ENCODE assay signal across 18 mouse cellular contexts in the genomic region with DNA sequence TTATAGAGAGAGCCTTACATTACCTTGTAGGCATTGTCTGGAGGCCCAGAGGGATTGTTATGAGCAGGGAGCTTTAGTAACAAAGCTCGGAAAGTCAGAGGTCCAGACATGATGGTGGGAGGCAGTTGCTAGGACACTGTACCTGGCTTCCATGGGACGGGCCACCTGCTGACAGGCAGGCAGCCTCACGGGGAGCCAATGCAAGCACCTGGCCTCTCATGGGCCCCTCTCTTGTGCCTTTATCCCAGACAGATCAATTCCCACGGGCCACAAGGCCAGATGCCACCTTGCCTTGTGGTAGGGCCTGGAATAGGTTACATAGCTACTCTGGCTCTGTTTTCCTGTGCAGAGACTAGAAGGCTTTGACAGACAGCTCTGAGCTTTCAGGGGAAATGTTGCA. TPM values are rescaled to one million over a fixed set of nuclear protein-coding genes. Genes with fewer than 3 reads are reported as not detected.
DNase-seq lines count a peak whose midpoint lies in the region; ATAC-seq lines count a peak whose summit lies in the region.
"Had no signal": no experiment of that assay in that cellular context is flagged by ENCODE, and none has a peak within 500 bp of the region (broad histone marks: within the 10 kb centered on the region; RNA-seq: fewer than 3 reads in every experiment).

No protein-coding gene starts in this region.

- H3K4me3 ChIP-seq in liver, embryonic 12.5 days, result no peak overlapping the region
- no peak overlapping the region for H3K4me3 ChIP-seq in intestine, embryonic 16.5 days (ENCODE audit: low read length)
- H3K4me3 ChIP-seq in midbrain, embryonic 13.5 days (replicated peaks), result no peak overlapping the region
- H3K4me3 ChIP-seq: embryonic facial prominence, embryonic 10.5 days; forebrain, embryonic 13.5 days; heart, embryonic 12.5 days; limb, embryonic 12.5 days; lung, embryonic 15.5 days; neural tube, embryonic 12.5 days had no signal

- 69% methylated on average over 4 of the region's 4 CpGs for WGBS in liver, embryonic 12.5 days (ENCODE audit: insufficient replicate concordance)
- 68% methylated on average over 4 of the region's 4 CpGs for WGBS in intestine, embryonic 16.5 days
- 69% methylated on average over 4 of the region's 4 CpGs for WGBS in midbrain, embryonic 13.5 days

- no peak overlapping the region; the same call in 1 of the 2 replicates for H3K9ac ChIP-seq in liver, embryonic 12.5 days
- no peak overlapping the region for H3K9ac ChIP-seq in intestine, embryonic 16.5 days (ENCODE audit: low read depth, low read length)
- H3K9ac ChIP-seq in midbrain, embryonic 13.5 days (replicated peaks), result no peak overlapping the region; the same call in 1 of the 2 replicates
- H3K9ac ChIP-seq: forebrain, embryonic 13.5 days; heart, embryonic 12.5 days; limb, embryonic 12.5 days; lung, embryonic 15.5 days; neural tube, embryonic 12.5 days had no signal

- ATAC-seq in liver, embryonic 12.5 days, result no peak
- ATAC-seq in intestine, embryonic 16.5 days, result peak; percentile 23; the same call in 1 of the 2 replicates
- ATAC-seq in midbrain, embryonic 13.5 days, result no peak

- no peaks in the 10 kb centered on the region for H3K9me3 ChIP-seq in liver, embryonic 12.5 days (replicated peaks)
- H3K9me3 ChIP-seq in intestine, embryonic 16.5 days (ENCODE audit: control insufficient read depth, low read length), result no peaks in the 10 kb centered on the region
- H3K9me3 ChIP-seq in midbrain, embryonic 13.5 days, result no peaks in the 10 kb centered on the region
- H3K9me3 ChIP-seq: embryonic facial prominence, embryonic 10.5 days; forebrain, embryonic 13.5 days; heart, embryonic 12.5 days; limb, embryonic 12.5 days; lung, embryonic 15.5 days; neural tube, embryonic 12.5 days had no signal

- H3K27ac ChIP-seq in liver, embryonic 12.5 days, result peak overlapping the region; percentile 94
- no peak overlapping the region for H3K27ac ChIP-seq in intestine, embryonic 16.5 days (ENCODE audit: low read length)
- peak overlapping the region; percentile 25; the same call in 1 of the 2 replicates for H3K27ac ChIP-seq in midbrain, embryonic 13.5 days
- H3K27ac ChIP-seq: embryonic facial prominence, embryonic 10.5 days; forebrain, embryonic 13.5 days; hindbrain, postnatal 0 days; limb, embryonic 12.5 days; lung, embryonic 15.5 days; neural tube, embryonic 12.5 days had no signal

- H3K27me3 ChIP-seq in liver, embryonic 12.5 days (replicated peaks), result no peaks in the 10 kb centered on the region
- H3K27me3 ChIP-seq in intestine, embryonic 16.5 days (replicated peaks; ENCODE audit: control insufficient read depth, insufficient read depth, low read length), result no peaks in the 10 kb centered on the region
- no peaks in the 10 kb centered on the region for H3K27me3 ChIP-seq in midbrain, embryonic 13.5 days
- H3K27me3 ChIP-seq: CH12.LX; forebrain, embryonic 13.5 days; heart, embryonic 12.5 days; limb, embryonic 12.5 days; lung, embryonic 15.5 days; neural tube, embryonic 12.5 days had no signal

- H3K4me1 ChIP-seq in liver, embryonic 12.5 days, result peaks cover 69% of the 10 kb centered on the region
- H3K4me1 ChIP-seq in intestine, embryonic 16.5 days (ENCODE audit: control insufficient read depth, insufficient read depth, low read length), result peaks cover 14% of the 10 kb centered on the region; the same call in 1 of the 2 replicates
- H3K4me1 ChIP-seq in midbrain, embryonic 13.5 days (replicated peaks), result peaks cover 21% of the 10 kb centered on the region
- H3K4me1 ChIP-seq: lung, embryonic 15.5 days had no signal

- peak overlapping the region; percentile 67; the same call in 1 of the 2 replicates for H3K4me2 ChIP-seq in liver, embryonic 12.5 days
- H3K4me2 ChIP-seq in intestine, embryonic 16.5 days (ENCODE audit: low read depth, low read length), result no peak overlapping the region
- H3K4me2 ChIP-seq in midbrain, embryonic 13.5 days (replicated peaks), result no peak overlapping the region
- H3K4me2 ChIP-seq: forebrain, embryonic 13.5 days; heart, embryonic 12.5 days; limb, embryonic 12.5 days; lung, embryonic 15.5 days; neural tube, embryonic 12.5 days had no signal

- DNase-seq in heart, adult 11 months, result peak; percentile 91
- no peak for DNase-seq in heart, postnatal 36 days
- no peak for DNase-seq in liver
- DNase-seq in kidney, postnatal 25 days, result no peak
- no peak for DNase-seq in left cerebral cortex, postnatal 36 days (ENCODE audit: low spot score in 2 of 2)

- intact Hi-C loops in heart, postnatal 36 days (cut with DNase I), result loop anchor here (10.0 kb wide), 1 partner anchor 223 kb away; no protein-coding TSS in a partner anchor
- intact Hi-C loops in left cerebral cortex, postnatal 36 days (cut with DNase I), result no loop called here

- peaks cover 82% of the 10 kb centered on the region for H3K36me3 ChIP-seq in liver, embryonic 12.5 days
- peaks cover 21% of the 10 kb centered on the region for H3K36me3 ChIP-seq in intestine, embryonic 16.5 days (ENCODE audit: control insufficient read depth, insufficient read depth, low read length)
- peaks cover 61% of the 10 kb centered on the region for H3K36me3 ChIP-seq in midbrain, embryonic 13.5 days

RNA-seq across cellular contexts. Expression of a gene that starts 19.5 kb away (rescaled TPM):
- 100 to 1,000 TPM; 270 to 286 TPM for total RNA-seq in heart, postnatal 36 days (2021)
- 110 and 112 TPM in 2 replicates for polyA plus RNA-seq in liver, embryonic 12.5 days (2016; fragmentation: Nextera tagmentation; extraction: Ambion mirVana)
- polyA plus RNA-seq in intestine, embryonic 16.5 days (2015; fragmentation: Nextera tagmentation; extraction: Ambion mirVana), result 152 and 165 TPM in 2 replicates
- polyA plus RNA-seq in midbrain, embryonic 13.5 days (2015; fragmentation: Nextera tagmentation; extraction: Ambion mirVana), result 83.1 and 85.9 TPM in 2 replicates
- 100 to 1,000 TPM in 1 of 2 experiments, 10 to 100 TPM in 1; 95.0 to 106 TPM for total RNA-seq in left cerebral cortex, postnatal 36 days (2021)

RNA-seq across cellular contexts. Expression of a gene that starts 20.3 kb away (rescaled TPM):
- 100 to 1,000 TPM; 110 to 142 TPM for total RNA-seq in heart, postnatal 36 days (2021)
- polyA plus RNA-seq in liver, embryonic 12.5 days (2016; fragmentation: Nextera tagmentation; extraction: Ambion mirVana), result 7.5 and 10.0 TPM in 2 replicates
- polyA plus RNA-seq in intestine, embryonic 16.5 days (2015; fragmentation: Nextera tagmentation; extraction: Ambion mirVana), result 2.5 TPM in 2 replicates
- polyA plus RNA-seq in midbrain, embryonic 13.5 days (2015; fragmentation: Nextera tagmentation; extraction: Ambion mirVana), result 4.7 and 6.2 TPM in 2 replicates
- 10 to 100 TPM; 21.4 to 26.7 TPM for total RNA-seq in left cerebral cortex, postnatal 36 days (2021)

RNA-seq across cellular contexts. Expression of a gene that starts 43.9 kb away (rescaled TPM):
- total RNA-seq in heart, postnatal 36 days (2021), result 1 to 10 TPM; 1.9 to 2.9 TPM
- polyA plus RNA-seq in liver, embryonic 12.5 days (2016; fragmentation: Nextera tagmentation; extraction: Ambion mirVana), result 1.4 and 1.5 TPM in 2 replicates
- polyA plus RNA-seq in intestine, embryonic 16.5 days (2015; fragmentation: Nextera tagmentation; extraction: Ambion mirVana), result 0.95 and 1.2 TPM in 2 replicates
- polyA plus RNA-seq in midbrain, embryonic 13.5 days (2015; fragmentation: Nextera tagmentation; extraction: Ambion mirVana), result 4.1 and 4.5 TPM in 2 replicates
- 10 to 100 TPM; 10.7 to 11.3 TPM for total RNA-seq in left cerebral cortex, postnatal 36 days (2021)
- total RNA-seq: MEL; monocyte, adult 5-6 weeks had no signal
